Mouse (Mus musculus) heart, embryonic 10.5 days (tissue): ENCODE results near the gene Arhgef10l. TPM values are rescaled to one million over a fixed set of nuclear protein-coding genes. Genes with fewer than 3 reads are reported as not detected.
"Not testable (repeated sequence)": the region's sequence is repeated elsewhere in the genome, so short reads cannot be mapped to it uniquely, and the experiment has no call there.

Source experiments
- DNase-seq: peaks from one replicate; pipeline ENCODE4 v3.0.0-alpha.2; 2017; ENCODE audit warnings: low spot score
- H3K27ac ChIP-seq: fragments of 300-500 bp; sonication (generic); 2 replicates; pipeline ENCODE4 v1.5.1; 2016; ENCODE audit warnings: mild to moderate bottlenecking
- H3K27me3 ChIP-seq: fragments of 300-500 bp; sonication (generic); 2 replicates; pipeline ENCODE4 v1.6.1; 2016; ENCODE audit warnings: mild to moderate bottlenecking; ENCODE audit not compliant: poor library complexity, insufficient read depth, severe bottlenecking
- H3K36me3 ChIP-seq: fragments of 300-500 bp; sonication (generic); 2 replicates; pipeline ENCODE4 v1.6.1; 2016; ENCODE audit warnings: mild to moderate bottlenecking, moderate library complexity
- H3K4me1 ChIP-seq: fragments of 300-500 bp; sonication (generic); 2 replicates; pipeline ENCODE4 v1.6.1; 2016; ENCODE audit warnings: mild to moderate bottlenecking
- H3K4me3 ChIP-seq: fragments of 300-500 bp; sonication (generic); 2 replicates; pipeline ENCODE4 v1.5.1; 2016; ENCODE audit warnings: mild to moderate bottlenecking, moderate library complexity
- H3K9me3 ChIP-seq: fragments of 300-500 bp; sonication (generic); 2 replicates; pipeline ENCODE4 v1.6.1; 2016; ENCODE audit warnings: mild to moderate bottlenecking, moderate library complexity
- WGBS: fragments of 180-500 bp; shearing (Covaris S2); methylation state at CpG from one replicate; pipeline ENCODE4 v1.1.7; 2016; 5-methylcytosine and 5-hydroxymethylcytosine counted together
- polyA plus RNA-seq: library from polyadenylated mRNA; unstranded; fragments of >200 nt; fragmentation: Nextera tagmentation; extraction: Ambion mirVana; gene quantifications from 2 replicates; pipeline ENCODE4 v1.2.1, GENCODE M21; 2016

Gene Arhgef10l
- polyA plus RNA-seq, 1 experiment from 2014 or later, result 13.3 TPM

- Histone ChIP-seq H3K27me3 (no peaks in the 10 kb centered on the region), H3K4me3 (peak overlapping the region; percentile 42), H3K27ac (peak overlapping the region; percentile 84), H3K36me3 (peaks cover 63% of the 10 kb centered on the region), H3K9me3 (no peaks in the 10 kb centered on the region), H3K4me1 (peaks cover 23% of the 10 kb centered on the region)
- no peak for DNase-seq
- WGBS, result 75% methylated on average over 16 of the region's 16 CpGs
Measured at GRCm38 (mm10) chr4:140581341-140581729, 84.5 kb downstream of the Arhgef10l start.

- Histone ChIP-seq H3K4me1 (peaks cover 23% of the 10 kb centered on the region), H3K9me3 (no peaks in the 10 kb centered on the region), H3K27ac (peak overlapping the region; percentile 84), H3K36me3 (peaks cover 68% of the 10 kb centered on the region), H3K27me3 (no peaks in the 10 kb centered on the region), H3K4me3 (peak overlapping the region; percentile 42; the same call in 1 of the 2 replicates)
- DNase-seq, result no peak
- WGBS, result 82% methylated on average over 4 of the region's 4 CpGs
Measured at GRCm38 (mm10) chr4:140580866-140581265, 84.9 kb downstream of the Arhgef10l start.

- Histone ChIP-seq H3K36me3 (peaks cover 77% of the 10 kb centered on the region), H3K4me3 (no peak overlapping the region), H3K4me1 (peaks cover 20% of the 10 kb centered on the region), H3K9me3 (no peaks in the 10 kb centered on the region), H3K27ac (no peak overlapping the region), H3K27me3 (no peaks in the 10 kb centered on the region)
- DNase-seq, result no peak
- WGBS, result 80% methylated on average over 8 of the region's 8 CpGs
Measured at GRCm38 (mm10) chr4:140579576-140579975, 86.2 kb downstream of the Arhgef10l start.

GRCm38 (mm10) chr4:140579149-140579548 is 86.7 kb downstream of the Arhgef10l start:
- Histone ChIP-seq H3K36me3 (peaks cover 77% of the 10 kb centered on the region), H3K9me3 (no peaks in the 10 kb centered on the region), H3K4me3 (no peak overlapping the region), H3K4me1 (peaks cover 20% of the 10 kb centered on the region), H3K27me3 (no peaks in the 10 kb centered on the region), H3K27ac (no peak overlapping the region)
- DNase-seq, result no peak
- 90% methylated on average over 13 of the region's 13 CpGs for WGBS

GRCm38 (mm10) chr4:140576628-140577027 is 89.2 kb downstream of the Arhgef10l start:
- Histone ChIP-seq H3K27me3 (no peaks in the 10 kb centered on the region), H3K4me3 (no peak overlapping the region), H3K36me3 (peaks cover 84% of the 10 kb centered on the region), H3K4me1 (peaks cover 12% of the 10 kb centered on the region), H3K27ac (no peak overlapping the region), H3K9me3 (no peaks in the 10 kb centered on the region)
- DNase-seq, result no peak
- WGBS, result 97% methylated on average over 16 of the region's 16 CpGs

GRCm38 (mm10) chr4:140574863-140575262 is 90.9 kb downstream of the Arhgef10l start:
- peaks cover 78% of the 10 kb centered on the region for H3K36me3 ChIP-seq
- DNase-seq, H3K4me1 ChIP-seq, H3K9me3 ChIP-seq, H3K4me3 ChIP-seq, H3K27ac ChIP-seq, H3K27me3 ChIP-seq: not testable (repeated sequence)
- 88% methylated on average over 7 of the region's 7 CpGs for WGBS

GRCm38 (mm10) chr4:140572376-140572775 is 93.4 kb downstream of the Arhgef10l start:
- no peak overlapping the region for H3K27ac ChIP-seq
- H3K4me1 ChIP-seq, result no peaks in the 10 kb centered on the region; the same call in 1 of the 2 replicates
- DNase-seq, result no peak
- WGBS, result 84% methylated on average over 17 of the region's 17 CpGs
- no peaks in the 10 kb centered on the region for H3K9me3 ChIP-seq
- no peaks in the 10 kb centered on the region for H3K27me3 ChIP-seq
- H3K36me3 ChIP-seq, result peaks cover 78% of the 10 kb centered on the region
- H3K4me3 ChIP-seq, result no peak overlapping the region

- Histone ChIP-seq H3K4me3 (no peak overlapping the region), H3K9me3 (no peaks in the 10 kb centered on the region), H3K27me3 (no peaks in the 10 kb centered on the region), H3K4me1 (no peaks in the 10 kb centered on the region; the same call in 1 of the 2 replicates), H3K27ac (no peak overlapping the region), H3K36me3 (peaks cover 76% of the 10 kb centered on the region)
- 73% methylated on average over 2 of the region's 2 CpGs for WGBS
- no peak for DNase-seq
Measured at GRCm38 (mm10) chr4:140569394-140569793, 96.4 kb downstream of the Arhgef10l start.

GRCm38 (mm10) chr4:140567911-140568480 is 97.8 kb downstream of the Arhgef10l start:
- 92% methylated on average over 11 of the region's 11 CpGs for WGBS
- Histone ChIP-seq H3K4me3 (no peak overlapping the region), H3K36me3 (peaks cover 79% of the 10 kb centered on the region), H3K4me1 (peaks cover 5% of the 10 kb centered on the region), H3K9me3 (no peaks in the 10 kb centered on the region), H3K27ac (no peak overlapping the region), H3K27me3 (no peaks in the 10 kb centered on the region)
- DNase-seq, result no peak

- DNase-seq, result no peak
- Histone ChIP-seq H3K36me3 (peaks cover 82% of the 10 kb centered on the region), H3K4me3 (no peak overlapping the region), H3K9me3 (no peaks in the 10 kb centered on the region), H3K27ac (no peak overlapping the region), H3K27me3 (no peaks in the 10 kb centered on the region), H3K4me1 (peaks cover 5% of the 10 kb centered on the region)
- WGBS, result 91% methylated on average over 14 of the region's 14 CpGs
Measured at GRCm38 (mm10) chr4:140566785-140567184, 99.0 kb downstream of the Arhgef10l start.

GRCm38 (mm10) chr4:140564459-140564858 is 101.4 kb downstream of the Arhgef10l start:
- not testable (repeated sequence) for H3K4me1 ChIP-seq, H3K27me3 ChIP-seq, DNase-seq, H3K27ac ChIP-seq, H3K4me3 ChIP-seq, H3K9me3 ChIP-seq
- 90% methylated on average over 1 of the region's 1 CpGs for WGBS
- peaks cover 95% of the 10 kb centered on the region for H3K36me3 ChIP-seq

- no peak overlapping the region for H3K4me3 ChIP-seq
- no peak for DNase-seq
- H3K9me3 ChIP-seq, result no peaks in the 10 kb centered on the region
- H3K4me1 ChIP-seq, result peaks cover 5% of the 10 kb centered on the region
- WGBS, result 85% methylated on average over 10 of the region's 10 CpGs
- H3K27ac ChIP-seq, result no peak overlapping the region
- H3K27me3 ChIP-seq, result no peaks in the 10 kb centered on the region
- H3K36me3 ChIP-seq, result peaks cover 84% of the 10 kb centered on the region
Measured at GRCm38 (mm10) chr4:140562461-140563178, 103.2 kb downstream of the Arhgef10l start.

GRCm38 (mm10) chr4:140561744-140562143 is 104.1 kb downstream of the Arhgef10l start:
- Histone ChIP-seq H3K4me1 (peaks cover 5% of the 10 kb centered on the region), H3K27me3 (no peaks in the 10 kb centered on the region), H3K9me3 (no peaks in the 10 kb centered on the region), H3K27ac (no peak overlapping the region), H3K36me3 (peaks cover 81% of the 10 kb centered on the region), H3K4me3 (no peak overlapping the region)
- 93% methylated on average over 3 of the region's 3 CpGs for WGBS
- DNase-seq, result no peak
